Mouse (Mus musculus) MEL (cell line): ENCODE results near the gene Rnf186. TPM values are rescaled to one million over a fixed set of nuclear protein-coding genes. Genes with fewer than 3 reads are reported as not detected.

ENCODE experiments used
- DNase-seq: peaks from one replicate; pipeline ENCODE4 v3.0.0; 2011; ENCODE audit warnings: low read depth, low spot score
- H3K27ac ChIP-seq: 2 replicates; pipeline ENCODE4 v1.5.1; 2012; ENCODE audit warnings: low read depth, mild to moderate bottlenecking, control low read depth, low read length, moderate library complexity; ENCODE audit not compliant: control insufficient read depth
- H3K27me3 ChIP-seq, 2 experiments: fragments of 150-350 bp in 1 of 2; sonication (generic) in 1 of 2; 2 replicates each; pipeline ENCODE4 v1.6.1; 2012; ENCODE audit warnings: low read length in 2 of 2, mild to moderate bottlenecking in 2 of 2, improper control_type of control experiment in 1 of 2, moderate library complexity in 1 of 2; ENCODE audit not compliant: insufficient read depth in 2 of 2, control insufficient read depth in 1 of 2
- H3K36me3 ChIP-seq, 2 experiments: 2 replicates each; pipeline ENCODE4 v1.6.1; 2012 to 2014; ENCODE audit warnings: low read length in 2 of 2, improper control_type of control experiment in 1 of 2, inconsistent platforms in 1 of 2, mild to moderate bottlenecking in 1 of 2; ENCODE audit not compliant: insufficient read depth in 2 of 2, control insufficient read depth in 1 of 2
- H3K4me1 ChIP-seq, 2 experiments: fragments of 150-350 bp in 1 of 2; sonication (generic) in 1 of 2; 2 replicates each; pipeline ENCODE4 v1.6.1; 2012; ENCODE audit warnings: low read length in 2 of 2, improper control_type of control experiment in 1 of 2, mild to moderate bottlenecking in 1 of 2; ENCODE audit not compliant: insufficient read depth in 2 of 2, control insufficient read depth in 1 of 2
- H3K4me3 ChIP-seq, 2 experiments: fragments of 150-350 bp in 1 of 2; sonication (generic) in 1 of 2; 2 replicates each; pipeline ENCODE4 v1.5.1; 2012; ENCODE audit warnings: low read depth in 2 of 2, low read length in 2 of 2, mild to moderate bottlenecking in 2 of 2, moderate library complexity in 2 of 2, control low read depth in 1 of 2, improper control_type of control experiment in 1 of 2; ENCODE audit not compliant: control insufficient read depth in 1 of 2, insufficient read depth in 1 of 2
- H3K79me2 ChIP-seq: 2 replicates; pipeline ENCODE4 v1.6.1; 2012; ENCODE audit warnings: mild to moderate bottlenecking, low read length, moderate library complexity; ENCODE audit not compliant: control insufficient read depth, poor library complexity, insufficient read depth
- H3K9ac ChIP-seq: 2 replicates; pipeline ENCODE4 v1.6.1; 2012; ENCODE audit warnings: low read depth, mild to moderate bottlenecking, control low read depth, low read length, moderate library complexity; ENCODE audit not compliant: control insufficient read depth, poor library complexity, severe bottlenecking
- H3K9me3 ChIP-seq: fragments of 150-350 bp; sonication (generic); replicated peaks from 2 replicates; pipeline ENCODE4 v1.6.1; 2012; ENCODE audit warnings: mild to moderate bottlenecking, low read length, improper control_type of control experiment, moderate library complexity; ENCODE audit not compliant: insufficient read depth
- BHLHE40 ChIP-seq: IDR thresholded peaks from 2 replicates; pipeline ENCODE4 v1.6.1; 2012; ENCODE audit warnings: low read depth, mild to moderate bottlenecking, inconsistent platforms, low read length, improper control_type of control experiment, borderline replicate concordance
- CHD2 ChIP-seq: IDR thresholded peaks from 2 replicates; pipeline ENCODE4 v1.6.1; 2011; ENCODE audit warnings: low read length, improper control_type of control experiment
- ELF1 ChIP-seq: IDR thresholded peaks from 2 replicates; pipeline ENCODE4 v1.6.1; 2014; ENCODE audit warnings: low read depth, mild to moderate bottlenecking, inconsistent platforms, low read length, improper control_type of control experiment, moderate library complexity
- ETS1 ChIP-seq: IDR thresholded peaks from 2 replicates; pipeline ENCODE4 v1.6.1; 2012; ENCODE audit warnings: low read depth, mild to moderate bottlenecking, inconsistent platforms, low read length, improper control_type of control experiment, moderate library complexity
- GABPA ChIP-seq: IDR thresholded peaks from 2 replicates; pipeline ENCODE4 v1.6.1; 2012; ENCODE audit warnings: low read depth, mild to moderate bottlenecking, inconsistent platforms, low read length, improper control_type of control experiment, moderate library complexity
- GATA1 ChIP-seq: IDR thresholded peaks from 2 replicates; pipeline ENCODE4 v1.6.1; 2011; ENCODE audit warnings: low read depth, low read length, improper control_type of control experiment
- JUND ChIP-seq: IDR thresholded peaks from 2 replicates; pipeline ENCODE4 v1.6.1; 2011; ENCODE audit warnings: low read depth, mild to moderate bottlenecking, improper control_type of control experiment, low read length
- KAT2A ChIP-seq: conservative IDR thresholded peaks from 2 replicates; pipeline ENCODE4 v1.6.1; 2012; ENCODE audit warnings: low read depth, low read length, improper control_type of control experiment, inconsistent platforms
- MAX ChIP-seq: IDR thresholded peaks from 2 replicates; pipeline ENCODE4 v1.6.1; 2011; ENCODE audit warnings: low read length, improper control_type of control experiment
- MAZ ChIP-seq: IDR thresholded peaks from 2 replicates; pipeline ENCODE4 v1.6.1; 2012; ENCODE audit warnings: low read depth, mild to moderate bottlenecking, inconsistent platforms, low read length, improper control_type of control experiment
- MEF2A ChIP-seq: IDR thresholded peaks from 2 replicates; pipeline ENCODE4 v1.6.1; 2014; ENCODE audit warnings: low read depth, mild to moderate bottlenecking, inconsistent platforms, low read length, improper control_type of control experiment; ENCODE audit not compliant: poor library complexity, insufficient replicate concordance, severe bottlenecking; ENCODE audit errors: extremely low read depth
- MXI1 ChIP-seq: IDR thresholded peaks from 2 replicates; pipeline ENCODE4 v1.6.1; 2011; ENCODE audit warnings: mild to moderate bottlenecking, low read depth, low read length, improper control_type of control experiment
- MYC ChIP-seq: IDR thresholded peaks from 2 replicates; pipeline ENCODE4 v1.6.1; 2011; ENCODE audit warnings: low read depth, mild to moderate bottlenecking, low read length, improper control_type of control experiment, moderate library complexity
- NRF1 ChIP-seq: IDR thresholded peaks from 2 replicates; pipeline ENCODE4 v1.6.1; 2014; ENCODE audit warnings: low read depth, mild to moderate bottlenecking, inconsistent platforms, low read length, improper control_type of control experiment, moderate library complexity; ENCODE audit not compliant: poor library complexity, insufficient read depth, severe bottlenecking
- POLR2A ChIP-seq, 2 experiments: IDR thresholded peaks; 2 replicates each; pipeline ENCODE4 v1.6.1; 2011 to 2012; ENCODE audit warnings: low read length in 2 of 2, mild to moderate bottlenecking in 2 of 2, control low read depth in 1 of 2, improper control_type of control experiment in 1 of 2, low read depth in 1 of 2, moderate library complexity in 1 of 2; ENCODE audit not compliant: control insufficient read depth in 1 of 2, insufficient read depth in 1 of 2, poor library complexity in 1 of 2
- POLR2AphosphoS2 ChIP-seq: IDR thresholded peaks from 2 replicates; pipeline ENCODE4 v1.6.1; 2011; ENCODE audit warnings: low read length, improper control_type of control experiment
- POLR2AphosphoS5 ChIP-seq: IDR thresholded peaks from 2 replicates; pipeline ENCODE4 v1.6.1; 2012; ENCODE audit warnings: low read depth, borderline replicate concordance, mild to moderate bottlenecking, inconsistent platforms, low read length, moderate library complexity, mixed read lengths
- RAD21 ChIP-seq: IDR thresholded peaks from 2 replicates; pipeline ENCODE4 v1.6.1; 2011; ENCODE audit warnings: mild to moderate bottlenecking, low read depth, low read length, improper control_type of control experiment
- RCOR1 ChIP-seq: IDR thresholded peaks from 2 replicates; pipeline ENCODE4 v1.6.1; 2012; ENCODE audit warnings: low read depth, mild to moderate bottlenecking, inconsistent platforms, low read length, improper control_type of control experiment
- SIN3A ChIP-seq: IDR thresholded peaks from 2 replicates; pipeline ENCODE4 v1.6.1; 2012; ENCODE audit warnings: low read length, improper control_type of control experiment, inconsistent platforms
- SMC3 ChIP-seq: IDR thresholded peaks from 2 replicates; pipeline ENCODE4 v1.6.1; 2011; ENCODE audit warnings: low read depth, low read length, improper control_type of control experiment
- TAL1 ChIP-seq: IDR thresholded peaks from 2 replicates; pipeline ENCODE4 v1.6.1; 2012; ENCODE audit warnings: mild to moderate bottlenecking, inconsistent platforms, low read length, moderate library complexity, mixed read lengths
- TBP ChIP-seq: IDR thresholded peaks from 2 replicates; pipeline ENCODE4 v1.8.0; 2011; ENCODE audit warnings: low read depth, low read length, improper control_type of control experiment
- TCF12 ChIP-seq: IDR thresholded peaks from 2 replicates; pipeline ENCODE4 v1.6.1; 2014; ENCODE audit warnings: low read depth, mild to moderate bottlenecking, inconsistent platforms, low read length, improper control_type of control experiment, moderate library complexity
- UBTF ChIP-seq: IDR thresholded peaks from 2 replicates; pipeline ENCODE4 v1.6.1; 2012; ENCODE audit warnings: low read depth, mild to moderate bottlenecking, inconsistent platforms, low read length, improper control_type of control experiment, moderate library complexity, borderline replicate concordance; ENCODE audit not compliant: insufficient read depth
- USF1 ChIP-seq: IDR thresholded peaks from 2 replicates; pipeline ENCODE4 v1.6.1; 2014; ENCODE audit warnings: low read depth, mild to moderate bottlenecking, inconsistent platforms, low read length, improper control_type of control experiment, moderate library complexity
- USF2 ChIP-seq, 2 experiments: IDR thresholded peaks; 2 replicates each; pipeline ENCODE4 v1.6.1; 2011 to 2012; ENCODE audit warnings: improper control_type of control experiment in 2 of 2, low read length in 2 of 2, borderline replicate concordance in 1 of 2, inconsistent platforms in 1 of 2, low read depth in 1 of 2, mild to moderate bottlenecking in 1 of 2; ENCODE audit not compliant: insufficient read depth in 1 of 2
- ZC3H11A ChIP-seq: IDR thresholded peaks from 2 replicates; pipeline ENCODE4 v1.6.1; 2012; ENCODE audit warnings: low read depth, mild to moderate bottlenecking, inconsistent platforms, low read length, improper control_type of control experiment
- ZMIZ1 ChIP-seq: IDR thresholded peaks from 2 replicates; pipeline ENCODE4 v1.6.1; 2012; ENCODE audit warnings: low read depth, mild to moderate bottlenecking, inconsistent platforms, low read length, improper control_type of control experiment, moderate library complexity
- polyA plus RNA-seq, 2 experiments: library from polyadenylated mRNA; stranded (reverse) in 1 of 2; unstranded in 1 of 2; fragments of >175 nt in 1 of 2; fragments of >200 nt in 1 of 2; gene quantifications; 2 replicates each; pipeline versions ENCODE4 v1.2.1 to v1.2.4; 2012; ENCODE audit warnings: low replicate concordance in 2 of 2, low read depth in 1 of 2; ENCODE audit not compliant: insufficient read length in 2 of 2, insufficient read depth in 1 of 2, missing spikeins in 1 of 2
- total RNA-seq: library from RNA; depleted of rRNA; stranded (reverse); fragments of 300-350 nt; gene quantifications from 2 replicates; pipeline ENCODE4 v1.2.3, GENCODE M21; 2012

Gene Rnf186
- total and polyA plus RNA-seq, 3 experiments, result 0.19 to 0.61 TPM; not detected in 1

- H3K79me2 ChIP-seq, result no peaks in the 10 kb centered on the region
- no peaks in the 10 kb centered on the region for H3K27me3 ChIP-seq
- H3K36me3 ChIP-seq, result no peaks in the 10 kb centered on the region
- no peaks in the 10 kb centered on the region for H3K9me3 ChIP-seq
- no peak overlapping the region for H3K4me3 ChIP-seq
- peaks cover 0 to 2% of the 10 kb centered on the region in 2 experiments; a peak in 1 of 4 replicates for H3K4me1 ChIP-seq
- no peak overlapping the region for H3K27ac ChIP-seq
- H3K9ac ChIP-seq, result no peak overlapping the region
- no peak for DNase-seq
- TF ChIP-seq GATA1 (no peak), RAD21 (no peak), CHD2 (no peak), POLR2A (IDR thresholded peaks at IDR 0.05; ENCODE audit: control insufficient read depth in 1 of 2, insufficient read depth in 1 of 2, low read depth in 1 of 2, low read length in 2 of 2, poor library complexity in 1 of 2) (no peak), POLR2AphosphoS5 (no peak), NRF1 (no peak), RCOR1 (no peak), ELF1 (no peak), MAX (no peak), ETS1 (no peak)
Observed at GRCm38 (mm10) chr4:138921254-138922130, 45.4 kb upstream of the Rnf186 start.

GRCm38 (mm10) chr4:138922131-138922459 is 44.8 kb upstream of the Rnf186 start:
- Histone ChIP-seq H3K9me3 (no peaks in the 10 kb centered on the region), H3K27me3 (no peaks in the 10 kb centered on the region), H3K4me1 (peaks cover 0 to 2% of the 10 kb centered on the region in 2 experiments; a peak in 1 of 4 replicates), H3K4me3 (no peak overlapping the region), H3K36me3 (no peaks in the 10 kb centered on the region), H3K79me2 (no peaks in the 10 kb centered on the region), H3K27ac (no peak overlapping the region), H3K9ac (no peak overlapping the region)
- DNase-seq, result peak; percentile 89
- TF ChIP-seq MYC, result no peak
- no peak for TF ChIP-seq MEF2A
- TF ChIP-seq MAX, result 0 out of 2 replicates have a peak, but pooled peaks have one; percentile 18
- no peak for TF ChIP-seq ETS1
- no peak for TF ChIP-seq ELF1
- TF ChIP-seq TAL1, result no peak
- TF ChIP-seq RAD21, result peak; percentile 84
- no peak for TF ChIP-seq GABPA
- TF ChIP-seq POLR2AphosphoS5, result no peak
- peak; percentile 51; the same call in 1 of the 2 replicates for TF ChIP-seq SIN3A
- no peak for TF ChIP-seq USF1
- TF ChIP-seq TCF12, result peak; percentile 10; the same call in 1 of the 2 replicates
- TF ChIP-seq POLR2AphosphoS2, result no peak
- TF ChIP-seq POLR2A (IDR thresholded peaks at IDR 0.05; ENCODE audit: control insufficient read depth in 1 of 2, insufficient read depth in 1 of 2, low read depth in 1 of 2, low read length in 2 of 2, poor library complexity in 1 of 2), result no peak
- peak; percentile 85 for TF ChIP-seq BHLHE40
- TF ChIP-seq ZC3H11A, result peak; percentile 82
- no peak for TF ChIP-seq JUND
- no peak for TF ChIP-seq KAT2A
- no peak for TF ChIP-seq TBP
- peak; percentile 90 for TF ChIP-seq SMC3
- TF ChIP-seq USF2 (IDR thresholded peaks at IDR 0.05; ENCODE audit: borderline replicate concordance in 1 of 2, insufficient read depth in 1 of 2, low read depth in 1 of 2, low read length in 2 of 2), result no peak
- TF ChIP-seq UBTF, result no peak
- TF ChIP-seq MXI1, result peak; percentile 59; the same call in 1 of the 2 replicates
- TF ChIP-seq ZMIZ1, result no peak
- TF ChIP-seq MAZ, result no peak
